Mouse (Mus musculus) erythroid progenitor cell, adult 5-6 weeks (primary cell): Measurements from ENCODE around the gene Sult1c1. TPM values are rescaled to one million over a fixed set of nuclear protein-coding genes. Genes with fewer than 3 reads are reported as not detected.
"Not testable (repeated sequence)": the region's sequence is repeated elsewhere in the genome, so short reads cannot be mapped to it uniquely, and the experiment has no call there.

ENCODE experiments used
- ATAC-seq: replicated peaks from 2 replicates; pipeline ENCODE4 v1.8.0; 2016; ENCODE audit warnings: moderate number of reproducible peaks, mild to moderate bottlenecking, moderate TSS enrichment, inconsistent platforms; ENCODE audit not compliant: poor library complexity, low FRiP score, severe bottlenecking
- total RNA-seq, 2 experiments: library from RNA; stranded (forward) in 1 of 2; stranded (reverse) in 1 of 2; fragments of 150-400 nt in 1 of 2; fragments of 186-747, 209-891 nt in 1 of 2; gene quantifications; 2 replicates each; pipeline versions ENCODE4 v1.2.3 to v1.2.4; 2015 to 2017; ENCODE audit warnings: low replicate concordance in 2 of 2

Gene Sult1c1
- not detected in 2 replicates for total RNA-seq (2015; ENCODE audit: low replicate concordance)
- total RNA-seq (2017; ENCODE audit: low replicate concordance): not detected in 2 replicates

- no peak for ATAC-seq
Observed at GRCm38 (mm10) chr17:53990574-53990973, at the start of gene Sult1c1. Gene Sult1c1, minus strand, starts transcription at chr17:53990674.

GRCm38 (mm10) chr17:54014204-54014603 is 23.7 kb upstream of the Sult1c1 start:
- no peak for ATAC-seq

DNA sequence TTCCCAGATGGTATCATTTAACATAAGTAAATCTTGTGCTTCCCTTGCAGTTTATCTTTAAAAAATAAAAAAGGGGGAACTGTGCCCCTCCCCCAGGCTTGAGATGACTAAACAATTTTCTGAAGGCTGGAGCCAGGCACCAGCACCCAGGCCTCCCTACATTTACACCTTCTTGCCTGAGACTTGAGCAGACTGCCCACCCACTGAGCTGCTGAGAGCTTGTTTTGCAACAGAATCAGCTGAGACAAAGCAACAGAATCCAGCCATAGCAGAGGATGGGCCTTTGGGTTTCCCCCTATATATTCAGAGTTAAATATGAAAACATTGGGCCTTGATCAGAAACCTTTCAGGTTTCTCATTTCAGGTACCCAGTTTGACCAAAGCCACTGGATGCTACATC is 20.7 kb upstream of the Sult1c1 start:
- no peak for ATAC-seq

- not testable (repeated sequence) for ATAC-seq
Observed at GRCm38 (mm10) chr17:54010536-54010935, 20.1 kb upstream of the Sult1c1 start.

- no peak for ATAC-seq
Observed at GRCm38 (mm10) chr17:54003522-54003921, 13.0 kb upstream of the Sult1c1 start.

DNA sequence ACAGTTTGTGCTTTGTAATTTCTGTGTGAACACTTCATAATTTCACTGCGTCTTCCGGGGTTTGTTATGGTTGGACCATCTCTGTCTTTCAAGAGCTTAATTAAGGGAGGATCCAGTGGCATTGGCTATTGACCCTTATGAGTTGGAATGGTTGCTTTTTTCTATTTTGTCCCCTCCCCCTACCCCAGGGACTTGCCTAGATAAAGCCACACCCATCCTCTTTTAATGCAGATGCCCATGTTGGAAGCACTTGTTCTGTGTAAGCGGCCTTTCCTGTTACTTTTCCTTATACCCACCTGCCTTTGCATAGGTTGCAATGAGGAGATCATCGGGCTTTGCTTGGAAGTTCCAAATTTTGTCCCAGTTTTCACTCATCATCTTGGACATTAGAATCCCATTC is 16.9 kb downstream of the Sult1c1 start:
- no peak for ATAC-seq

DNA sequence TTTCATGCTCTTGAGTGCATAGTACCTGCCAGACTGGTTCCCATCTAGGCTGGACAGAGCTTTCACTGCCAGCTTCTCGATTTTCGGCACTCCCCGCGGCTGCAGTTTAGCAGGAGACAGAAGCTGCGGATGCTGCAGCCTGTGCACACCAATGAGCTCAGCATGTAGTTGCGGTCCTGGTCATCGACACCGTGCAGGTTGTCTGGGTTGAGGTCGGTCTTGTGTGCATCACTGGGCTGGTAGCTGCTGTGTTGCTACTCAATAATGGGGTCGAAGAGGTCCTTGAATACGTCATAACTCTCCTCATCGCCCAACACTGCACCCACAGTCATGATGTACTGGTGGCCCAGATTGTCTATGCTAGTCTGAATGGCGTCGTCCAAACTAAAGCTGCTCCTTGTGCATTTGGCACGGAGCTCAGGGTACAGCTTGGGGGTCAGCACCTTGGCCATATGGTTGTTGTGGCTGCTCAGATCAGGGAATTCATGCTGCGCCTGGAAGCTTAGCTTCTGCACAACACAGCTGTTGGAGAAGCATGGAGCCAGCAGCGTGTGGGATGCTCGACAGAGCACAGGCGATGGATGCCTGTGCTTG is 48.8 kb downstream of the Sult1c1 start:
- no peak for ATAC-seq

DNA sequence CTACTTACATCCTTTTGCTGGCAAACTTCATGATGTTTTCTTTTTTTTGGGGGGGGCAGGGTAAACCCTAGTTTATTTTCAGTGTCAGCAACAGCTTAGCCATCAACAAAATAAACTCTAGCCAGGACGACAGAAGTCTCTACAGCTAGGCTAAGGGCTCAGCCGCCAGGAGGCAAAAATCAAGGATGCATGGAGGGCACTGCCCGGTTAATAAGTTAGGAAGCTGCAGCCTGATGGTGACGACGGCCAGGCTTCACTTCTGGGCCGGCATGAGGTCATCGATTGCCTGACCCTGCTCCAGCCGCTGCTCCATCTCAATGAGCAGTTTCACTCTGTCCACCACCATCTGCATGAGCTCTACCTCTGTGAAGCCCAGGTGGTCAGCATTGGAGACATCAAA is 49.7 kb downstream of the Sult1c1 start:
- ATAC-seq: no peak

Other genes with a start within 250 kb of the Sult1c1 start
- gene Sult1c2, start 144.3 kb downstream of the Sult1c1 start, total RNA-seq (2015; ENCODE audit: low replicate concordance): not detected in 2 replicates
- not detected in 2 replicates for gene Sult1c2, start 144.3 kb downstream of the Sult1c1 start, total RNA-seq (2017; ENCODE audit: low replicate concordance)